Mouse (Mus musculus): ENCODE measurements around the gene Mtmr6.
"Not testable (repeated sequence)": the region's sequence is repeated elsewhere in the genome, so short reads cannot be mapped to it uniquely, and the experiment has no call there.

The Mtmr6 gene

GRCm38 (mm10) chr14:60295531-60295930 is 30.5 kb downstream of the Mtmr6 start:
- no peak for DNase-seq (ENCODE audit: low read depth, low spot score)

- DNase-seq (ENCODE audit: low read depth, low spot score): no peak
These were observed 35.4 kb downstream of the Mtmr6 start for GRCm38 (mm10) chr14:60300224-60300991.

DNA sequence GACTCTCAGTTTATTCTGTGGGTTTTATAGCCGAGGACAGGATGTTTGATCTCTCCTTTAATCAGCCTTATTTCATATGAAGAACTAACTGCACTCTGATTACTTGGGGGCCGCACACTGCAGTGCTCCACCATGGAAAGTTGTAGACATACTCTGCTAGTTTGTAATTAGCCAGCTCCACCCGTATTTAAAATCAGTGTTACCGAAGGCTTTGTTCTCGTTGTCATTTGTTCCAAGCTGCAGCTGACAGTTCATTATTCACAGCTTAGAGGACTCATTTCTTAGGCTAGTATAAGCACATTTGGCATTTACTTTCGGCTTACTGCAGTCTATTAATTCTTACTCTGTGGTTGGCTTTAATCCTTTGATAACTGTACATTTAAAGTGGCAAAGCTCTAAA is 36.0 kb downstream of the Mtmr6 start:
- DNase-seq (ENCODE audit: low read depth, low spot score): no peak

- no peak for DNase-seq (ENCODE audit: low read depth, low spot score)
These were observed 37.4 kb downstream of the Mtmr6 start for GRCm38 (mm10) chr14:60302441-60302840.

DNA sequence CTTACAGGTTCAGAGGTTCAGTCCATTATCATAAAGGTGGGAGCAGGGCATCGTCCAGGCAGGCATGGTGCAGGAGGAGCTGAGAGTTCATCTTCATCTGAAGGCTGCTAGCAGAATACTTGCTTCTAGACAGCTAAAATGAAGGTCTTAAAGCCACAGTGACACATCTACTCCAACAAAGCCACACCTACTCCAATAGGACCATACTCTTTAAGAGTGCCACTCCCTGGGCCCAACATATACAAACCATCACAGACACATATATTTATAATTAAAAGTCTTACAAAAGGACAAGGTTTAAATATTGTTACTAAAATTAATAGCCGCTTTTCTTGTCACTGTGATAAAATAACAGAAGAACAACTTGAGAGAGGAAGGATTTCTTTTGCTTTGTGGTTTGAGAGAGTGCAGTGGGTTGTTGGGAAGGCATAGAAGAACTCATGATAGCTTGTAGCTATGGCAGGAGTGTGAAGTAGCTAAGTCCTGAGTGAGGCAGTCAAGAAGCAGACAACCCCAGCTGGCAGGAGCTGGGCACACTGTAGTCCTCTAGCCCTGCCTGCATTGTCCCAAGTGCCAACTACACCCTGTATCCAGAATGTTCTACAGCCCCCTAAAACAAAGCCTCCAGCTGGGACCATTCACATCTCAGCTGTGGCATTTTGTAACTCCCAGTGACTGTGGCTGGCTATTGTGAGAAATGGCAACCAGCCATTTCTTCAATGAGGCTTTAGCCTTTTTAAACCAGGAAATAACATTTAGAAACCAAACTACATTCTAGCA is 39.6 kb downstream of the Mtmr6 start:
- DNase-seq (ENCODE audit: low read depth, low spot score): no peak

DNA sequence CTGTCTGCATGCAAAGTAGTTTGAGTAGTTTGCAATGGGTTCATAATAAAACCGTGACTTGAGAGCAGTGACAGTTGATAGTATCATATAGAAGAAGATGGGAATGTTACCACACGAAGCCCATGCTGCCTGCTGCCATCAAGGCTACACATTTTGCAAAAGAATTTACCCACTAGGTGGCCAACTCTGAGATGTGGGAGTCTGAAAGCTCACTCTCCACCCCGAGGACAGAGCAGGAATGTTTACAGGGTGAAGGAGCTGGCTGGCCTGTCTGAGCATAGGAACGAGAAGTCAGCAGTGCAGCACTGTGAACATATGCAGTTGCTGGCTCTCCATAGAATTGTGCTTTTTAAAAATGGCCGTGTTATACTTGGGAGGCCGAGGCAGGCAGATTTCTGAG is 43.1 kb downstream of the Mtmr6 start:
- DNase-seq (ENCODE audit: low read depth, low spot score): no peak

GRCm38 (mm10) chr14:60310691-60311090 is 45.7 kb downstream of the Mtmr6 start:
- DNase-seq (ENCODE audit: low read depth, low spot score): no peak

DNA sequence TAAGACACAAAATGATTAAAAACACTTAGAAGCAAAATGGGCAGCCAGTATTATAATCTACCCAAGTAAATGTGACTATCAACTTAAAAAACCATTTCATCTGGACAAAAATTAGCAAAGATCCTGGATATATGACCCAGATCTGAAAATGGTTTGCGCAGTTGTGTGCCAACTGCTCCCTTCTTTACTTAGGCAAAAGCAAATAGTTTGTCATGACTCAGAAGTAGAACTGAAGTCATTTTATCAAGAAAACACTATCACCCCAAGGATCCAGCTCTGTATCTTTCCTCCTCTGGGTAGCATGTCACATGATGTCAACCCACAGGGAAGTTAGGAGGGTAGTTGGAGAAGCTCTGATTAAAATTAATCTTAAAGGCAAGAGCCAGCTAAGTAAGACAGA is 54.2 kb downstream of the Mtmr6 start:
- no peak for DNase-seq (ENCODE audit: low read depth, low spot score)

DNA sequence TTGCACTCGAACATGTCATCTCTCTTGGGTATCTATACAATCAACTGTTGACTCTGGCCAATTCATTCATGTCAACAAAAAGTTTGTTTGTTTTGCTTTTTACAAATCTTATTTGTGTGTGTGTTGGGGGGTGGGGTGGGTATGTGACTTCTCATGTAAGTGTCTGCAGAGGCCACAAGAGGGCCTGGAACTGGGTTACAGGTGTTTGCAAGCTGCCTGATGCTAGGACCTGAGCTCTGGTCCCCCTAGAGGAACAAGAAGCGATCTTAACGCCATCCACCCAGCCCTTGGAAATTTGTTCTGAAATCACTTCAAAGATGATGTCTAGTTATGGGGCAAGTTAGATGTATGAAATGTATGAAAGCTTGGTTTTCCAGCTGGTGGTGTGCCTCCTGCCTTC is 55.8 kb downstream of the Mtmr6 start:
- DNase-seq (ENCODE audit: low read depth, low spot score): no peak

- DNase-seq (ENCODE audit: low read depth, low spot score): not testable (repeated sequence)
These were observed 75.0 kb downstream of the Mtmr6 start for GRCm38 (mm10) chr14:60340001-60340400.

GRCm38 (mm10) chr14:60340570-60340969 is 75.5 kb downstream of the Mtmr6 start:
- DNase-seq (ENCODE audit: low read depth, low spot score): no peak

DNA sequence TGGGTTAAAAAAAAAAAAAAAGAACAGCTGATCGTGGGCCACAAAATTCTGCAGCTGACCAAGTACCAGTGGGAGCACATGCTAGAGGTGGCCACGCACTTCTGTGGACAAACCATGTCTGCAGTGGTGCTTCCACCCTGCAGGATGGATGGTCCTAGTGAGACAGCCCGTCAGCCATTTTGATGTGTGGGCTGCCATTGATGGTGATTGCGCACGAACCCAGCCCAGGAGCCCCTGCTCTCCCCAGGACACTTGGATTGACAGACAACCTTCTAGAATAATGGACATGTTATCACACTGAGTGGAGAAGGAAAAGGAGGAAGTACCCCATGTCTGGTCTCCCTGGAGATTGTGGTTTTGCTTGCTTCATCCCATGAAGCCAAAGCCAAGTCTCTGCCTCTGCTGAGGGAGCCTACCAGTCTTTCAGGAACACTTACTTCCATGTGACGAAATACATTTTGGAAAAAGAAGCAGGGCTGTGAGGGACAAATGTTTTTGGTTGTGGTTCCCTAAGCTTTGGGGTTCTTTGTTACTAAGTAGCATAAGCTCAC is 80.4 kb downstream of the Mtmr6 start:
- DNase-seq (ENCODE audit: low read depth, low spot score): no peak
